Mouse (Mus musculus) gastrocnemius, postnatal 25 days (tissue): ENCODE measurements around the gene Shroom3. TPM values are rescaled to one million over a fixed set of nuclear protein-coding genes. Genes with fewer than 3 reads are reported as not detected.

ENCODE experiments used
- DNase-seq: peaks from one replicate; pipeline ENCODE4 v3.0.0; 2022
- total RNA-seq, 2 experiments: library from RNA; stranded (reverse); gene quantifications; 1 replicate in 1 of 2; 2 replicates in 1 of 2; pipeline ENCODE4 v1.2.3; 2021

The Shroom3 gene
- total RNA-seq, 2 experiments from 2014 or later = 0.23 to 0.40 TPM

GRCm38 (mm10) chr5:92759156-92759745, 76.0 kb downstream of the Shroom3 start:
- no peak for DNase-seq

DNA sequence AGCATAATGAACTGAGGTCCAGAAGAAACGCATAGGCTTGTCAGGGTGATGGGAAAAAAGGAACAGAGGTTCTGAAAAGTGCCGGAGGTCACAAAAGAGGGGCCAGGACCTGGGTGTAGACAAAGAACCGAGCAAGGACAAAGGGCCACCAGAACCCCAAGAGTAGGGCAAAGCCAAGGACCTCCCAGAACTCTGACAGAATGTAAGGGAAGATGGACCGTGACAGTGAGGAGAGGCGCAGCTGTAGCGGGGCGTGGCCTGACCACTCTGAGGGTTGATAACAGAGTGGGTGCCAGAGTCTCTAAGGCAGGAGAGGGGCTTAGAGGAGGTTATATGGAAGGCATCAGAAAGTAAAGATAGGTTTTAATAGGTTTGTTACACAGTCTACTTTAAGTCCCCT, 77.3 kb downstream of the Shroom3 start:
- DNase-seq = no peak

DNA sequence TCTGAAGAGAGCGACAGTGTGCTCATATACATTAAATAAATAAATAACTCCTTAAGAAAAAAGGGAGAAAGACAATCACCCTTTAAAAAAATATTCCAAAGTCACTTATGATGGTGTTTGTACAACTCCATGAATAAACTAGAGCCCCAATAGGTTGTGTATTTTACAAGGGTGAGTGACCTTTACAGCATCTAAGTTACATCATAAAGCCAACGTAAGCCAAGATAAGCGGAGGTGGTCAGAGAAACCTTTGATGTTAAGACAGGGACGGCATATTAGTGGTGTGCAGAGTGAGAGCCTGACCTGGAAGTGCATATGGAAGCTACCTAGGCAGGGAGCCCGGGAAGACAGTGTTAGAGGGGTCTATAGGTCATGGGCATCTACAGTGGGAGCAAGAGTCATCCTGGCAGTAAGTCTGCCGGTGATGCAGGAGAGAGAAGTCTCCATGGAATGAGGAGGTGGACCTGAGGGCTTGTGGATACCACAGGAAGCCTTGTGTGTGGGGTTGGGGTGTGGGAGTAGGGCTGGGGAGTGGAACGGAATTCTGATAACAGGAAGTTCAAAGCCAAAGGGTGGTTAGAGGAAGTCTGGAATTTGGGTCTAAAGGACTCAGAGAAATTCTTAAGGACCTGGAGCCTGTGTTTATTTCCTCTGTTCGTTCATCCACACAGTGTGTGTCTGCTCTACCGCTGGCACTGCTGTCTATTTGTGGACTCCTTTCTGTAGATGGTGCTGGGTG, 78.5 kb downstream of the Shroom3 start:
- DNase-seq = no peak

DNA sequence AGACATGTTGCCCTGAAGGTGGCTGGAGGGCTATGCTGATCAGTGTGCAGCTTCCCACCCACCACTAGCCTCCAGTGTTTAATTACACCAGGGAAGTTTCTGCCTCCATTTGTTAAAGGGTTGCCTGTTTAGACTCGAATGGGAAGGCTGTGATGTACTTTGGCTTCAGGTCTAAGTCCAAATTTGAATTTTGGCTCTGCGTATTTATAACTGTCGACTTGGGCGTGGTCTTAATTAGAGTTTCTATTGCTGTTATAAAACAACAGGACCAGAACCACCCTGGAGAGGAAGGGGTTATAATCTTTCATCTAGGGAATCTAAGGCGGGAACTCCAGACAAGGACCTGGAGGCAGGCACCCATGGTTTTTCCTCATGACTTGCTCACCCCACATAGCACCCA, 79.2 kb downstream of the Shroom3 start:
- DNase-seq = no peak

DNA sequence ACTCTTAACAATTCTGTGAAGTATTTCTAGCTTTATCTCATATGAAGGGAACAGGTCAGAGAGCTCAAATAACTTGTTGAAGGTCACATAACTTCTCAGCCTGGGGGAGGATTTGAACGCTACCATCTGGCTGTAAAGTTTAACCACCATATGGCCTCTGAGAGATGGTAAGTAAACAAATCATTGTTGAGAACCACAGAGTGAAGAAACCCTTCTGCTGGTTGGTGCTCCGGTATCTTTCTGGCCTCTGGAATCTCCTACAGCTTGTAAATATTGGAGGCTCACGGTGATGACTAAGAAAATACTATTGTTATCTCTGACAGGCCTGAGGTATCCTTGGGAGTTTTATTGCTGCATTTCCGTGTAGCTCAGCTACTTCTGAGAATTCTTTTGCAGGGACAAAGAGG, 80.3 kb downstream of the Shroom3 start:
- no peak for DNase-seq

DNA sequence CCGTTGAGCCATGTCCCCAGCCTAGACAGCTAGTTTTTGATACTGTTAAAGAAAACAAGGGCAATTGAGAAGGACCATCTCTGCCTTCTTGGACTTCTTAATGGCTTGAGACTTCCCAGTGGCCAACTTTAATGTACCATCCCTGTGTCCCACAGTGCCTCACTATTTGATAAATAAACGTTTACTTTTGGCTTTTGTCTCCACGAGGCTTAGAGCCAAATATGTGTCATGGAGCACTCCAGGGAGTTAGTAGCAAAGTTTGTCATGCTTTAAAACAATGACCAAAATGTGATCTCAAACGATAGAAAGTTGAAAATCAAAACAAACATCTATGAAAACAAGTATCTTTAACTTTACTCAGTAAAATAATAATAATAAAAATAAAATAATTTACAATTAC, 83.1 kb downstream of the Shroom3 start:
- no peak for DNase-seq

- no peak for DNase-seq
Measured at GRCm38 (mm10) chr5:92767194-92767777, 84.1 kb downstream of the Shroom3 start.

- DNase-seq = no peak
Measured at GRCm38 (mm10) chr5:92767857-92768291, 84.6 kb downstream of the Shroom3 start.

- no peak for DNase-seq
Measured at GRCm38 (mm10) chr5:92773821-92774220, 90.6 kb downstream of the Shroom3 start.

GRCm38 (mm10) chr5:92774419-92774818, 91.2 kb downstream of the Shroom3 start:
- no peak for DNase-seq

- DNase-seq = no peak
Measured at GRCm38 (mm10) chr5:92774893-92775292, 91.7 kb downstream of the Shroom3 start.

- no peak for DNase-seq
Measured at GRCm38 (mm10) chr5:92778395-92778794, 95.2 kb downstream of the Shroom3 start.

DNA sequence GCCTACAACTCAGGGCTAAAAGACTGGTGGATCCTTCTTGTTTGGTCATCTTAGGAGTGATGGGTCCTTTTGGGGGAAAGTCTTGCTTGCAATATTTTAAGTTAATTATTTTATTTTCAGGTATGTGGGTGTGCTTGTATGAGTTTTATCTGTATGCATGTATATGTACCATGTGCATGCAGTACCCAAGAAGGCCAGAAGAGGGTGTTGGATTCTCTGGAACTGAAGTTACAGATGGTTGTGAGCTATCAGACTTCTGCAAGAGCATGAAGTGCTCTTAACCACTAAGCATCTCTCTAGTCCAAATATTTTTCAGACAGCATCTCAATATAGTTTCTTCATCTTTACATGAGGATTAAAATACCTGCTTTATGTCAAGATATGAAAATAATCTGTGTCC, 97.8 kb downstream of the Shroom3 start:
- no peak for DNase-seq

DNA sequence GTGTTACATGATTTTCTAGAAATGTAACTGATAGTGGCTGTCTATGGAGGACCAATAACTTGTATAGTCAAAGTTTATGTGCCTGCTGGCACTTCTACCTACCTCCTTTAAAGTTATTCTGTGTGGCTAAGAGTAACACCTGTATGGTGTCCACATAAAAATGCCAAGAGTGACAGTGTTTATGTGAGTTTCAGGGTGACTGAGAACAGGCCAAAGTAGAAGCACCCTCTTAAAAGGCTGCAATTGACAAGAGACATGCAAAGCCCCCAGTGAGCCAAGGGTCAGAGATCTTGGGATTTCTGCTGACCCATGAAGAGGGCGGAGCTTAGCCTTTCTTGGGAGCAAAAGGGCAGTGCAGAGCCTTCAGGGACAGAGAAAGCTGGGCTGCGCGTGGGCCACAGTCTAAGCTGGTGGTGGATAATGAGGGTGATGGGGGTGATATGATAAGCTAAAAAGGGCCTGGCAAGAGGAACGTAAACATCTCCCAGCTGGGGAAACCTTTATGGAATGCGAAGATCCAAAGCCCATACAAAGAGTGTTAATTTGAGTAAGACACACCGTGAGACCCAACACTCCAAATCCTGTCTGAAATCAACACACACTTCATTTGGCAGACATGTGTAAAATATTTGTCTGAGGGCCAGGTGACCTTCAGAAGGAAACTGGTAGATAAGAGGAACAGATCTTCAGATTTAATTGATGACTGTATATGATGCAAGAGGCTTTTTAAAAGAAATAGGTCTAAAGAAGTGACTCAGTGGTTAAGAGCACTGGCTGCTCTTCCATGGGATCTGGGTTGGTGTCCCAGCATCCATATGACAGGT, 101.0 kb downstream of the Shroom3 start:
- DNase-seq = no peak

DNA sequence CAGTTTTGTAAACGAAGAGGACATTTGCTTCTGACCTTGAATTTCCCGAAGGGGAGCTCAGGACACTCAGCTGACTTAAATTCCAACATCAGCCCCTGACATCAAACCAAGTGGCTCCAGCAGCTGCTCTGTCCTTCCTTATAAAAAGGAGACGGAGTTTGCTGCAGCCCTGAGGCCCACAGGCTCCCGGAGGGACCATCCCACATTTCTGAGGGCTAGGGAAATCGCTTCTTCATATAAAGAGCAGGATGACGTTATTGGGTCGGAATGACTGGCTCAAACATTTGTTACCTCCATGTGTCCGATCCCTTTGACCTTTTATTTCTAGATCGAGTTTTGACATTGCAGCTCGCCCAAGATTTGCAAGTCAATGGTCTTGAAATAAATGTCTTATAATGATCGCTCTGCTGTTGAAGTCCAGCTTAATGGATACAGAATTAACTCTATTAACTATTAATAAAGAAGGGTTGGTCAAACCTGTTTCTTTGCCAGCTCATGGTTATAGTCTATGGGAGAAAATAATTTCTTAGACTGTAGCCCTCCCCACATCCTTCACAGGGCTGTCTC, 102.7 kb downstream of the Shroom3 start:
- no peak for DNase-seq

GRCm38 (mm10) chr5:92788990-92789389, 105.8 kb downstream of the Shroom3 start:
- DNase-seq = peak; percentile 24

DNA sequence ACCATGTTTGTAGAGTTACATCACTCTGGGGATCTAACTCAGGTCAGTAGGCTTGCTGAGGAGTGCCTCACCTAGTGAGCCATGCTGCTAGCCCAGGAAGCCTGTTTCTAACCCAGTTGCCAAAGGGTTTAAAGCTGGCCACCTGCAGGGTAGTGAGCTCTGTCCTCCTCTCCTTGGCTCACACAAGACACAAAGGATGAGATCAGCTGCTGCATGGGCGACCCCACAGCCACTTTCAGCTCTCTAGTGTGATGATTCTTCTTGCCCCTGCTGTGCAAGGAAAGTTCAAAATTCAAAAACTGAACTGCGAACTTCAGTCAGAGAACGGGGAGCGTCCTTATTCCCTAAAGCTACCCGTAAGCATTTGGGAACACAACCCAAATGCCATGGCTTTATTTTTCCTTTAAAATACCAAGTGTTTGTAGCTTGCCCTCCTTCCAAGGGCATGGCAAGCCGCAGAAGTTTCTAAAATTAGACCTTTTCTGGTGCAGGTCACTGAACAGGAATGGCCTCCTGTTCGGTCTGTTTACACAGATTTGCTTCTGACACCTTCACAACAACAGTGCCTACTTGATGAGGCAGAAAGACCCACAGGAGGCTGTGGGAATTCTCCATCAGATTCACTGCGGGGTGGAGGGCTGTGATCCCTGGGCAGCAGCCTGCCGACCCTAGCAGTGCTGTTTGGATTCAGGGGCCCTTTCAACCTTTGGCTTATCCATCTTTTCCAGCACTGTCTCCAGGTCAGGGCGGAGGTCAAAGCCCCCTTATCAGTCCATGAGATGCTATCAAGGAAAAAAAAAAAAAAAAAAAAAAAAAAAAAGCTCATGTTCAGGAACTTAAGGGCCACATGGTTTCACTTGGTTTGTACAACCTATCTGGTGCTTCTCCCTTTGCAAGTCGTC, 113.1 kb downstream of the Shroom3 start:
- no peak for DNase-seq

GRCm38 (mm10) chr5:92797981-92798380, 114.7 kb downstream of the Shroom3 start:
- no peak for DNase-seq

GRCm38 (mm10) chr5:92804379-92804778, 121.1 kb downstream of the Shroom3 start:
- DNase-seq = no peak

DNA sequence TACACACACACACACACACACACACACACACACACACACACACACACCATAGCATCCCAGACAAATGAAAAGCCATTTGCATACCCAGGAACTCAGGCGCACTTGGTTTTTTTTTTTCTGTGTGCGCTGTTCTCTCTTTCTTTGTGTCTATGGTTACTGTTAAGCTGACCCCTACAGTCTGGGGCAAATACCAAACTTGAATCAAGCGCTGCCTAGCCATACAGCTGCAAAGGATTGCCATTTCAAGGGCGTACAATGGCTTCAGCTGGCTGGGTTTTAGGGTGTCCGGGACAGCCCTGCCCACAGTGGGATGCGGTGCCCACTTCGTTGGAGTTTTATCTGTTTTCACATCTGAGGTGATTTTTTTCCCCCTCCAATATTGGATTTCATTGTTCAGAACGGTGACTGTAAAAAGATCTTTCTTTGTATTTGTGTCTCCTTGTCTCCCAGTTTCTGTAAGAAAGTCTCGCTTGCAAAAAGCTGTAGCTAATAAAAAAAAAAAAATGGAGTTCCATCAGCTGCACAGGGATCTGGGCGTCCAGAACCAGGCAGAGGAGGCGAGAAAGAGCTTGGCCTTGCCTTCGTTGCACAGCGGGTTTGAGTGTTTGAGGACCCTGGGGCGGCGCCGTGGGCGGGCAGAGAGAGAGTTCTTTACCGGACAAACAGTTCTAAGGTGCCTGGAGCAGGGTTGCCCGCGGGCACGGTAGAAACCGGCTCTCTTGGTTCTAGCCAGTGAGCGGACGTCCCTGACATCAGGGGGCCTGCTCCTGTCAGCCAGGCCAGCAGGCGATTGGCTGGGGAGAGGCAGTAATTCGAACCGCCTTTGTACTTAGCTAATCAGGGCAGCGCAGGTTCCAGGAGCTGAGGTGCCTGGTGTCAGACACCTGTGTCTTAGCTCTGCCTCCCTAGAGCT, 125.5 kb downstream of the Shroom3 start:
- DNase-seq = peak; percentile 29
